Mouse (Mus musculus): ENCODE results near the gene Sipa1l3.

Gene Sipa1l3

DNA sequence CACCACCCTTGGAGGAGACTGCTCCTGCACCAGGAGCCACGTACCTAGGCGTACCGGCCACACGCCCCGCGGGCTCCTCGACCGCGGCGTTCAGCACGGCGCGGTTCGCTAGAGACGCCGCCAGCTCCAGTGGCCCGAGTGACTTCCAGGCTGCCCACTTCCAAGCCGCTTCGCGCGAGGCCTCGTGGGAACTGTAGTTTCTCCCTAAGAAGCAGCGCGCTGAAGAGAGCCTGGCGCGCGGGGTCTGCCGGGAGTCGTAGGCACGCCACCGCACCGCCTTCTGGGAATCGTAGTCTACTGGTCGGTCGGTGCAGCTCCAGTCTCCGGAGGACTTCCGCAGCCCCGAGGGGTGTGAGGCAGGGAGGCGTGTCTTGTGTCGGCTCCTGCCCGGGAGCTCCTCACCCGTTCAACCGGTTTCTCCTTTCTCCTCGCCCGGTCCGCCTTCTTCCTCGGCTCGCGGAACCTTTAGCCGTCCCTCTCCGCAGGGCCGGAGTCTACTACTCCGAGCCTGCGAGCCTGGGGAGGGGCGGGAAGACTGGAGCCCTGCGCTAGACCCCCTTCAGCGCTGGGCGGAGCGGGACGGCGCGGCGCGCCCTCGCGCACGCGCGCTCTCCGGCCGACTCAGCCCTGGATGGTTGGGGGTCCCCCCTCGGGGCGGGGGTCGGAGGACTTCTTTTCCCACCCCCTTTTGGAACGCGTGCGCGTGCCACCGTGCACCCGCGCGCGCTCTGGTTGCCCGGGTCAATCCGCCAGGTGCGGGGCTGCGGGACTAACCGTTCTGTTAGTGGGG lies at the start of gene Sipa1l3:
Sipa1l3 (minus strand) TSS at position 221 of the 790 bp plus-strand sequence.
- peak; percentile 93 to 95 for DNase-seq

DNA sequence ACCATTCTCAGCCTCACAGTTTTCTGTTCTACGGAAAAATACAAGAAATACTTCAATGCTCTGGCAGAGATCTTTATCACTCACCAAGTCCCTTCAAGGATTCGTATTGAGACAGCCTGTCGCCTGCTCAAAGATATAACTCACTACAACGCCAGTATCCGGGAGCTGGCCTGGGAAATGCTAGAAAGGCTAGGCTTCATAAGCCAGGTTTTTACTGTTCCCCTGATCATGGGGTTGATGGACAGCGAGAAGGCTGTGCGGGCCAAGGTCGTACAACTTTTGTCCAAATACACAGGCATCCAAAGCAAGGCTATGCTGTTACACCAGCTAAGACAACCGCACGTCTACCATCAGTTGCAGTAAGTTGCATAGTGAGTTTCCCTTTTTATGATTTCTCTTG lies 44.6 kb upstream of the Sipa1l3 start:
- DNase-seq = no peak

DNA sequence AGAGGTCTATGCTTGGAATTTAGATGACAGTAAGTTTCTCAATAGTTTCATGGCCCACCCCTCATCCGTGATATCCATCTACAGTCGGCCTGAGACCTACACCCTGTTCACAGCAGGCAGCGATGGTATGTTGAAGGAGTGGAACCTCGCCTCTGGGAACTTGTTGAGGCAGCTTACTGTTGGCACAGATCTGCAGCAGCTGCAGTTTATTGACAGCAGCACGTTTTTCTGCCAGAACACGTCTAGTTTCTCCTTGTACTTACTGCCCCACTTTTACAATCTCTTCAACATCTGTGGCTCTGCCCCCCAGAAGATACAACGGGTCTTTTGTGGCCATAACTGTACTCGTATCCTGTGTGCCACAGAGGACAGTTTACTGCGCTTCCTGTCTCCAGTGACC lies 42.6 kb upstream of the Sipa1l3 start:
- no peak for DNase-seq

DNA sequence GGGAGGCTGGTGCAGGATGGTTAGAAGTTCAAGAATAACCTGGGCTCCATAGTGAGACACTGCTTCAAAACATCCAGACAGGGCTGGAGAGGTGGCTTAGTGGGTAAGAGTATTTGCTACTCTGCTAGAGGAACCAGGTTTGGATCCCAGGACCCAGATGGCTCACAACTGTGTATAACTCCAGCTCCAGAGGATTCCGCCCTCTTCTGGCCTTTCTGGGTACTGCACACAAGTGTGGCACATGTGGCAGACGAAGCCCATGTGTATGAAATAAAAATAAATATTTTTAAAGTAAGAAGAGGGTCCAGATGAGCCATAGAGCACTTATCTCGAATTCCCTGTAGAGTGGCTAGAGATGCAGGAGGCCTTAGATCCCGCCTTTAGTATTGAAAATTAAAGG lies 40.8 kb upstream of the Sipa1l3 start:
- DNase-seq = peak; percentile 33 to 35

DNA sequence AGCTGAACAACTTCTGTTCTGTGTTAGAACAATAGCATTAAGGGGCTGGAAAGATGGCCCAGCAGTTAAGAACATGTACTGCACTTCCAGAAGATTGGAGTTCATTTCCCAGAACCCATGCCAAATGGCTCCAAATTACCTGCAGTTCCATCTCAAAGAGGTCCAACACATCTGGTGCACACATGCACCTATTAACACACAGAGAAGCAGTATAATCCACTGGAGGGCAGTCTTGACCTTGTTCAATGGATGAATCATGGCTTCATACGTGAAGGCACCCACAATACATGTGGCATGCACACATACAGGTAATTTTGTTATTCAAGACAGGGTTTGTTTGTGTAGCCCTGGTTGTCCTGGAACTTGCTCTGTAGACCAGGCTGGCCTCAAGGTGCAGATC lies 40.3 kb upstream of the Sipa1l3 start:
- DNase-seq = no peak

DNA sequence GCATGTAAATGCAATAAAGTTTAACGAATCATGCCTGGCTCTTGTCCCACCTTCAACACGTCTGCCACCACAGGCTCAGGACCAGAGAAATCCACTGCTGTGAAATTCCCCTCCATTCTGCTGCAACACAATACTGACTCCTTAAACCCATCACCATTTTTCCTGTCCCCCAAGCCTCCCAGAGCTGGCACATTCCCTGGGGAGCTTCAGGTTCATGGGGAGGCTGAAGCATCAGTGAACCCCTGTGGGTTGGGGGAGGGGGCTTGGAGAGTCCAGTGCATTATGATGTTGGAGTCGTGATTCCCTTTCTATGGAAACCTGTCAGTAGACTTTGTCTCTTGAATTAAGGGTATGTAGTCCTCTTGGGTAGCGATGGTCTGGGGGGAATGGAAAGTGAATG lies 37.8 kb upstream of the Sipa1l3 start:
- DNase-seq = no peak

DNA sequence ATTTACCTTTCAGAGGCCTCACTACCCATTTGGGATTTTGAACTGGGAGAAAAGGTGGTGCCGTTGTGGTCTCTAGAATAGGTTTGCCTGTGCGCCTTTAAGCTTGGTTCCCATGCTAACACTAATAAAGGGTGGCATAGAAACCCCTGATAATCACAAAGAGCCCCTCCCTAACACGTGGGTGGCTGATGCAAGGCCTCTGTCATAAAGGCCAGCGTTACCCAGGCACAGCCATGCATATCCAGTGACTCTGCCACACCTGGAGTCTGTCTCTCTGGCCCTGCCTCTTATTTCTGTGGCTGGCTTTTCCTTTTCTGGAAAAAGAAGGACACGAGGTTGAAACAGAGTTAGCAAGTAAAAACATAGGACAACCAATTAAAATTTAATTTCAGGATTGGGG lies 37.1 kb upstream of the Sipa1l3 start:
- DNase-seq = no peak

DNA sequence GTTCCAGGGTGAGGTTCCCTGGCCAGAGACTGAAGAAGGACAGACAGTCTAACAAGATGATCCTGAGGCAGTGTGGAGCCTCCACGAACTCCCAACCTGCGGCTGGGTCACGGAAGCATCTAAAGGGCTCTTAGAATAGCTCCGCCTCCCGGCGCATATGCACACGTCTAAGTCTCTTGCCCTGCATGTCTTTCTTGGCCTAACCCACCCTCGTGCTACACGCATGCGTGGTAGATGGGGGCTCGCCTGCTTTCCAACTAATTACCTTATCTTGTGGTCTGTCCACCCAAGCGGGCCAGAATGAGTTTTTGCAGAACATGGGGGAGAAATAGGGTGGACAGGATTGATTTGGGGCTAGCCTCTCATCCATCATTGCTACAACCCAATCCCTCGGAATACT lies 36.6 kb upstream of the Sipa1l3 start:
- no peak for DNase-seq

DNA sequence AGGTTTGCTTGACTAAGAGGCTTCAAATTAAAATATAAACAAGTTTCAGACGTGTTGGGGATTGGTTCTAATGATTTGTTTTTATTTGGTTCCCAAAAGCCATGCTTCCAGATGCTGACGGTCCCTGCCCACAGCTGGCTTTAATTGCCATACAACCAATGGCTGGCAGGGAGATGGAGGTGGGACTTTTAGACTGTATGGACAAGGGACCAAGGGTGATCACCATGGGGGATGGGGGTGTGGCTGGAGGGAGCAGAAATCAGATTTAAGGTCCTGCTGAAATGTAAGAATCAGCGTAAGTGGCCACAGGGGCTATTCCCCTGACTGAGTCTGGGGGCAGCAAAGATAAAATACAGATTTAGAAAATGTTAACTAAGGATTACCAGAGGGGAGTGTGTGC lies 32.2 kb upstream of the Sipa1l3 start:
- DNase-seq = no peak

DNA sequence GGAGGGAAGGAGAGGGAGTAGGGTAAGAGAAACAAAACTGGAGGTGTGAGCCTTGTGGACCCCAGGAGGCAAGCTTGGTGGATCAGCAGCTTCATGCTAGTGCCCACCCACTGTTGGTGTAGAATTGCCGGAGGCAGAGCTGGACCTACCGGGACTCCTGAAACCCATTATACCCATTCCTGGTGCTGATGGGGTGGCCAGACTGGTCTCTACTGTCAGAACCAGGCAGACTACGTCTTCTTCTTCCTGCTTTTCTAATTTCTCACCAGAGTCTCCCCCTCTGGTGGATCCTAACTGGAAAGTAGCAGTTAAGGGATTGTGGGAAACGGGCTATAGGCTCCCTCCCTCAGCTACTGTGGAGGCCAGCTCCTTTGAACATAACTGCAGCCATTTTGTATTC lies 23.2 kb upstream of the Sipa1l3 start:
- no peak for DNase-seq

DNA sequence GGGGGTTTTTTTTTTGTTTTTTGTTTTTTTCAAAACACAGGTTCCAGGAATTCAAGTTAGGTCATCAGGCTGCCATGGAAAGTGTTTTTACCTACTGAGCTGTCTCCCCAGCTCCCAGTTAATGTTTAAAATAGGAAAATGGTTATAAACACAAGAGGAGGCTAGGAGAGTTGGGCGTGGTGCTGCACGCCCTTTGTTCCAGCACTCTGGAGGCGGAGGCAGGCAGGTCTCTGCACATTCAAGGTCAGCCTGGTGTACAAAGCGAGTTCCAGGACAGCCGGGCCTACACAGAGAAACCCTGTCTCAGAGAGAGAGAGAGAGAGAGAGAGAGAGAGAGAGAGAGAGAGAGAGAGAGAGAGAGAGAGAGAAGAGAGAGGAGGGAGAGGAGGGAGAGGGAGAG lies 22.7 kb upstream of the Sipa1l3 start:
- no peak for DNase-seq

DNA sequence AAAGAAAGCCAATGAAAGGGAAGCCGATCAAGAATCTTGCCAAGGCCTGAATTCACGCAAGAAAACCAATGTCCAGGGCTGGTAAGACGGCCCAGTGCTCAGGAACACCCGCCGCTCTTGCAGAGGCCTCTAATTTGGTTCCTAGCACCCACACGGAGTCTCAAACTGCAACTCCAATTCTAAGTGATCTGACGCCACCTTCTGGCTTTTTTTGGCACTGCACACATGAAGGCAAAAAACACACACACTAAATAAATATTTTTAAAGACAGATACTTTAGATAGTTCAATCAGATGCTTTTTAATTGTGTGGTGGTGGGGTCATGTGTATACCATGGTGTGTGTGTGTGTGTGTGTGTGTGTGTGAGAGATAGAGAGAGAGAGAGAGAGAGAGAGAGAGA lies 22.2 kb upstream of the Sipa1l3 start:
- DNase-seq = no peak

DNA sequence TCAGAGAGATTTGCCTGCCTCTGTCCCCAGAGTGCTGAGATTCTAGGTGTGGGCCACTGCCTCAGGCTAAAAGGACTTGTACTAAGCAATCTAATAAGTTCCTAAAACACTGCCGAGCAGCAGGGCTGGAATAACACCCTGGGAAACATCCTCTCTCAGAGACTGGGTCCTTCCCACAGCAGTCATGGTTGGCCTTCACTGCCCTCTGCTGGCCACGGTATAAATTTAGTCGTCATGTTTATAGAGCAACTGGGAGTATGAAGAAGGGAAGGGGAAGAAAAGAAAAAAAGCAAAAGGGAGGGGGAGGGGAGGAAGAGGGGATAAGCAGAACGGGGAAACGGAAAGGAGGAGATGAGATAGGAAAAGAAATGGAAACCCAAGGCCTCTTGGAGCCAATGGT lies 5.3 kb upstream of the Sipa1l3 start:
- peak; percentile 69 to 72 for DNase-seq

DNA sequence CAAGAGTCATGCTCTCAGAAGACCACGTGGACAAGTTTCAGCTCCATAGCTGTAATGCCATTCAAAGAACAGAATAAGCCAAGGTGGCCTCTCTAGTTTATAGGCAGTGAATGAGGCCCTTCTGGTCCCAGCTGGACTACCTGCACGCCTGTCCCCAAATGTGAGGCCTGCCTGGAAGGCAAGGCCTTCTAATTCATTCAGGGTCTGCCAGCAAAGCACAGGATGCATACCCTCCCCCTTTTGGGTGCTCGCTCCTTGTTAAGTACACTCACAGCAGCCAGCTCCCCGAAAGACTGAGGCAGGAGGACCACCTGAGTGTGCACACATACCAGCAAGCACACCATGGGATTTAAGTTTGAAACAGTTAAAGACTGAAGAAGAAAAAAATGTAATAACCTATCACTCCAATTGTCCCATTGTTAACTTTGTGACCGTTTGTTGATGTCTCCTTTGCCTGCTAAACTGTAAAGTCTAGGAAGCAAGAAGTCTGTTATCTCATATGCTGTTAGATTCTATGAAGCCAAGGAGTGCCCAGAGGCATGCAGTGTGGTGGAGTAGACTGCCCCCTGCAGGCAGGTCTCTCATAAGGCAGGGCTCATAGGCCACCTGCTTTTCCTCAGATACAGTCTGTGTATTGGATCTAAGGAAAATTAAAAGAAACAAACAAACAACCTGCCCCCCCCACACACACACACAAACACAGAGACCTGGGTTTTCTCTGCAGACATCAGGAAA lies 3.6 kb upstream of the Sipa1l3 start:
- DNase-seq = peak; percentile 87

DNA sequence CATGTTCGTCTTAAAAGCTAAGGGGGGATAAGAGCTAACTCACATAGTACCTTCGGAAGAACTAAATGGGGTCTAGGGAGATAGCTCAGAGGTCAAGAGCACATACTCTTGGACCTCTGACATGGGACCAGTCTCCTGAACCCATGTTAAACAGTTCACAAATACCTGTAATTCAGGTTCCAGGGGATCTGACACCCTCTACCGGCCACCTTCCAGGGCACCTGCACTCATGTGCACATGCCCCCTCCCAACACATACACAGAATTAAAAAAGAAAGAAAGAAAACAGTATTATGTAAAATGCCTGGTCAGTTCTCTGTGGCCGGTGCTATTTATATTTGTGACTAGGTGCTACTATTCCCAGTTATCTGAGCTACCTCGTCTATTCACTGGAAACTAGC lies 2.9 kb upstream of the Sipa1l3 start:
- no peak for DNase-seq

DNA sequence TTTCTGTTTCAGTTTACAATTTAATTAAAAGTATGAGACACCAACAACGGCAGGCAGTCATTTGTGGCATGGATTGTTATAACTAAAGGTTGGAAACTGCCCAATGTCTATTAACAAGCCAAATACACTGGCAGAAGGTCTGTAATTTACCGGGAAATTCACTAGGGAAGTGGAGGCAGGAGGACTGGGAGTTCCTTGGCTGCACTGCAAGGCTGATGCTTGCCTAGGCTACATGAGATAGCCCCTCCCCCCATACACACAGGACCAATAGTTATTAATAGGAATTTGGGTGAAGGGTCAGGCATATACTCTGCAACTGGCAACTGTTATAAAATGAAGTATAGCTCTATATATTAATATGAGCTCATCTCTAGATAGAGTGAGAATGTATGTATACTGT lies 2.4 kb upstream of the Sipa1l3 start:
- no peak for DNase-seq

DNA sequence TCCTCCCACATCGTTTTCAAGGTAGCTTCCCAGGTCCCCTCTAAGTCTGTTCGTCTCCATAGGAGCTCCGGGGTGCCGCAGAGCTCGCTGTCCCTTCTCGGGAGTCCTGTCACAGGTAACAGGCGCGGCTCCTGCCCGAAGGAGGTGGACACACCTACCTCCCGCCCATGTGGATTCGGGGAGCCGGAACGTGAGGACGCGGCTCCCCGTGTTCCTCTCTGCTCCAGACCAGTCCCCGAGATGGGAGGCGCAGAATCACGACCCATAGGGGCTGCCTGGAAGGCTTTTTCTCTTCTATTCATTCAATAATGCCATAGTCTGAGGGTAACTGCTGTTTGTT lies 740 bp upstream of the Sipa1l3 start:
- no peak for DNase-seq

DNA sequence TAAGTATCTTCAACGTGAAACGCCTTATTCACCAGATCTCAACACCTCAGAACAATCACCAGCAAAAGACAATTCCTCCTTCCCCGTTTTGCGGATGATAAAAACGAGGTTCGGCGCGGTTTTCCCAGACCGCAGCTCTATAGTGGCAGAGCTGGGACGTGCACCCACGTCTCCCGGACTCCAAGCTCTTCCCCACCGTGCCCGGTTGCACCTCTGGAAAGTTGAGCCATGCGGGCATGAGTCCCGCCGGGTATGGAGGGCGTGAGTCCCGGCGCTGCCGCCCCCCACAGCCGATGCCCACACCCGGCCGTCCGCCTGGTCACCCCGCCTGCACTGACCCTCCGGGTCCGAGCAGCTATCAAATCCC lies 404 bp downstream of the Sipa1l3 start:
- DNase-seq = no peak

DNA sequence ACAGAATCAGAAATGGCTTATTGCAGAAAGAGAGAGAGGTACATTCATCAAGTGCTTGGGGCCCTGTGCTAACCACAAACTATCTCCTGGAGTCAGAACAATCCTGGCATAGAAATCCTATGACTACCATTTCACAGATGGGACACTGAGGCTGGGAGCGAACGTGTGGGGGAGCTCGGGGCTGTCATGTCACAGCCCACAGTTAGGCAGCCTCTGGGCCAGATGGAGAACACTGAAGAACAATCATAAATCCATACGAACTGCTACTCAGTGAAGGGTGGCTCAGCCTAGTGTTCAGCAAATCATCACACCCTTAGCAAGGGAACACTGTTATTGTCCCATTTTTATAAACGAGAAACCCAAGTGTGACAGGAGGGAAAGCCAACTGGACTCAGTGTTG lies 1.3 kb downstream of the Sipa1l3 start:
- DNase-seq = no peak

DNA sequence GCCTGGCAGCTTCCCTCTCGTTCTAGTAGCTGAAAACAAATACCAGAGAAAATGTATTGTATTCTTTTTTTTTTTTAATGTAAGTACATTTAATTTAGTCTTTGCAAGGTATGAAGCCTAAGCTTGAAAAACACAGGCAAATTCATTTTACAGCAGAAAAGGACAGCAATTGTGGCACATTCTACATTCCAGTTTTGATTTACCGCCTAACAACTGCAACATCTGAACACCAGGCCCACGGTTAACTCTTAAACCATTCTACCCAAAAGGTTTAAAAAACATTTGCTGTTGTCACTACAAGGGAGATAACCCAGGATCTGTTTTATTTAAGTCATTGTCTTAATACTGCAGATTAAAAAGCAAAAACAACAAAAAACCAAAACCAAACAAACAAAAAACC lies 2.8 kb downstream of the Sipa1l3 start:
- DNase-seq = no peak

DNA sequence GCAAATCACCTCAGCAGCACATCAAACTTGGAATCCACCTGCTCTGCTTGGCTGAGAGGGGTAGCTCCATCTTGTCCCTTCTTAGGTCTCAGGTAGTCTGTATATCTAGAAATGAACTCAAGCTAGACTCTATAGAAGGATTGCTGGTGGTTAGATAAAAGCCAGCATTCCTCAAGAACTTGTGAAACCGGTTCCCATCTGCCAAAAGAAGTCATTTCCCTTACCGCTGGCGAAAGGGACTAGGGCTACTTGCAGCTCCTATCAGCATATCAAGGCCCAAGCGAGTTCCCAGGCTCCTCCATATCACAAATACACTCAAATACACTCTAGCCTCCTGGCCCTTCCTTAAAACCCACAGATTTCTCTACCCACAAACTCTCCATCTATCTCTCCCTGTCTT lies 5.7 kb downstream of the Sipa1l3 start:
- DNase-seq = no peak

DNA sequence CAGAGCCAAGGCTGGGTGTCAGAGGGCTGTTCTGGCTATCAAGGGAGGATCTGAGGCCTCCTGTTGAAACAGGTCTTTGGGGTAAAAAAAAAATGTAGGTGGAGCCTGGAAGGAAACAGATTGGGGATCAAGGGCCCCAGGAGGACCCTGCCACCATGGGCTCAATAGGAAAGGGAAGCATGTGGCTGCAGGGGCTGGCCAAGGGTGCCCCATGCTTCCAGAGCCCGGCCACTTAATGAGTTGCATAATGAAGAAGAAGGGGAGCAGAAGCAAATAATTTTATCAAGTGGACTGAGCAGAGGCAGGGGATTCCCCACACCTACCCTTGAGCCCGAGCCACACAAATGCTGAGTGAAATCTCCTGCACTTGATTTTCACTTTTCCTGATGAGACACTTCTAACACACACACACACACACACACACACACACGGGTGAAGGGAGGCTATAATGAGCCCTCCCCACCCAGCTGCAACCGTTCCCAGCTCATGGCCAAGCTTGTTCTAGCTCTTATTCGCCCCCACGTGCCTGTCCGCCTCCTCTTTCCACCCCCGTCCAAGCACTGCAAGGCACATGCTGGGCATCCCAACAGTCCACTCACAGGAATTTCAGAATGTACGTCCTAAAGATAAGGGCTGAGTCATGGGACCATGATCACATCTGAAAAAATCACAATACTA lies 6.7 kb downstream of the Sipa1l3 start:
- DNase-seq = no peak

DNA sequence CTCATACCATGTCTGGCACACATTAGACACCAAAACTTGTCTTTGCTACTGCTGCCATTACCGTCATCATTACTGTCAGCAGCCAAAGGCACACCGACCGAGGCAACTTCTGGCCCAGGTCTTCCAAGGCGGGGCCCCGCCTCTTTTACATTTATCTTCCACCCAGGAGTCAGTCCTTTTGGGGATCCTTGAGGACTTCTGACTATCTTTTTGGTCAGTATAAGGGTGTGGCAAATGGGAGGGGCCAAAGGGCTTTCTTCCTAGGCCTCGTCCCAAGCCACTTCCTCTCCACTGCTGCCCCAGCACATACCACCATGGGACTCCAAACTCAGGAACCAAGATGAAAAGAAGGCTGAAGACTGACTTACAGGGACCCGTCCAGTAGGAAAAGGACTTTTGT lies 9.9 kb downstream of the Sipa1l3 start:
- DNase-seq = no peak

Measured in B cell, adult 2 months (primary cell).